Mouse (Mus musculus) hindbrain, embryonic 11.5 days (tissue): Measurements from ENCODE around the gene Mrvi1. TPM values are rescaled to one million over a fixed set of nuclear protein-coding genes. Genes with fewer than 3 reads are reported as not detected.

ENCODE experiments used
- ATAC-seq: fragments of 200-750 bp; cut with Nextera tagmentation; 2 replicates; pipeline ENCODE4 v1.8.0; 2017; ENCODE audit warnings: mild to moderate bottlenecking, moderate TSS enrichment, moderate library complexity; ENCODE audit not compliant: low FRiP score
- DNase-seq: peaks from one replicate; pipeline ENCODE4 v3.0.0-alpha.2; 2015; ENCODE audit warnings: low spot score
- H3K27ac ChIP-seq: fragments of 300-500 bp; sonication (generic); 2 replicates; pipeline ENCODE4 v1.5.1; 2014; ENCODE audit warnings: mild to moderate bottlenecking, low read depth, low read length
- H3K27me3 ChIP-seq: fragments of 300-500 bp; sonication (generic); 2 replicates; pipeline ENCODE4 v1.6.1; 2014; ENCODE audit warnings: mild to moderate bottlenecking, low read length, moderate library complexity, mixed read lengths; ENCODE audit not compliant: control insufficient read depth, insufficient read depth
- H3K36me3 ChIP-seq: fragments of 300-500 bp; sonication (generic); 2 replicates; pipeline ENCODE4 v1.6.1; 2014; ENCODE audit warnings: mild to moderate bottlenecking, low read length, moderate library complexity, mixed read lengths; ENCODE audit not compliant: control insufficient read depth, insufficient read depth
- H3K4me1 ChIP-seq: fragments of 300-500 bp; sonication (generic); replicated peaks from 2 replicates; pipeline ENCODE4 v1.6.1; 2014; ENCODE audit warnings: low read length, mixed read lengths; ENCODE audit not compliant: control insufficient read depth, insufficient read depth
- H3K4me2 ChIP-seq: fragments of 300-500 bp; sonication (generic); replicated peaks from 2 replicates; pipeline ENCODE4 v1.6.1; 2014; ENCODE audit warnings: mild to moderate bottlenecking, low read depth, low read length
- H3K4me3 ChIP-seq: fragments of 300-500 bp; sonication (generic); 2 replicates; pipeline ENCODE4 v1.5.1; 2014; ENCODE audit warnings: low read depth, low read length
- H3K9ac ChIP-seq: fragments of 300-500 bp; sonication (generic); 2 replicates; pipeline ENCODE4 v1.6.1; 2014; ENCODE audit warnings: low read depth, low read length
- H3K9me3 ChIP-seq: fragments of 300-500 bp; sonication (generic); 2 replicates; pipeline ENCODE4 v1.6.1; 2016; ENCODE audit warnings: low read length; ENCODE audit not compliant: control insufficient read depth
- whole genome bisulfite sequencing: fragments of 180-500 bp; shearing (Covaris S2); extraction: QIAGEN DNeasy Blood & Tissue Kit; methylation state at CpG from one replicate; pipeline ENCODE4 v1.1.7; 2014; 5-methylcytosine and 5-hydroxymethylcytosine counted together
- polyA plus RNA-seq: library from polyadenylated mRNA; unstranded; fragments of >200 nt; fragmentation: Nextera tagmentation; extraction: Ambion mirVana; gene quantifications from 2 replicates; pipeline ENCODE4 v1.2.1, GENCODE M21; 2014

Gene Mrvi1
- polyA plus RNA-seq, 1 experiment from 2014 or later, result 1.4 TPM

- Histone ChIP-seq H3K4me1 (no peaks in the 10 kb centered on the region), H3K4me3 (no peak overlapping the region), H3K27ac (no peak overlapping the region), H3K4me2 (no peak overlapping the region), H3K27me3 (no peaks in the 10 kb centered on the region), H3K36me3 (no peaks in the 10 kb centered on the region), H3K9ac (no peak overlapping the region), H3K9me3 (no peaks in the 10 kb centered on the region)
- ATAC-seq (no peak), DNase-seq (no peak)
These were observed 31.7 kb downstream of the Mrvi1 start for GRCm38 (mm10) chr7:110950621-110950925.

DNA sequence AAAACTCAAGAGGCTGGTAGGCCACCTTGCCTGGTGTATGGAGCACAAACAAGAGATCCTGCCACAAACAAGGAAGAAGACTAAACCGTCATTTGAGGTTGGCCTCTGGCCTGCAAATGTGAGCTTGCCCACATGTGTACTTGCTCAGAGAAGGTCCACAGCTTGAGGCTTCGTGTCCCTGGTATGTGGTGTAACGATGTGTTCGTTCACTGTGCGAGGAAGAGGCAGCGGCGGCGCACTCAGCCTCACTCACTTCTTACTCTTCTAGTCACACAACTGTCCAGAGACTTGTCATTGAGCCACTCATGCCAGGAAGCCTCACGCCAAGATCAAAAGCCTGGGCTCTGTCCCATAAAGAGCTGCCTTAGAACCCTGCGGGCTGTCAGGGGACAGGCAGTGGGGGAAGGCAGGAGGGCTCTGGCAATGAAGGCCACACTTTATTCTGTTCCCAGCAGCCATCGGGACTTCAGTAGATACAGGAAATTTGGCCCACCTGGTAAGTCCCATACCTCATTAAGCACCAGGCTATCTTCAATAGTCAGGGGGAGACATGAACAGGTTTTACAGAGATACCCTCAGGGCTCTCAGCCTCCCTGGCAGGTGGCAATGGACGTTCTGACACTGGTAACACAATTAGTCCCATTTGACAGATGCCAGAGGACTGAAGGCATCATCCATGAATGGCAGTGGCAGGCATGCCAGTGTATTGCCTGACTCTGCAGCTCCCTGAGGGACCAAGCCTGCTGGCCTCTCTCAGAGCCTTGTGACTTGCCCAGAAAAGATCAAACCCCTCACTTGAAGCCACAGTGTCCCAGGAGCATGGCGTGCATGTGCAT is 32.3 kb downstream of the Mrvi1 start:
- Histone ChIP-seq H3K27me3 (no peaks in the 10 kb centered on the region), H3K4me2 (no peak overlapping the region), H3K36me3 (no peaks in the 10 kb centered on the region), H3K9ac (no peak overlapping the region), H3K27ac (no peak overlapping the region), H3K4me3 (no peak overlapping the region), H3K4me1 (no peaks in the 10 kb centered on the region), H3K9me3 (no peaks in the 10 kb centered on the region)
- whole genome bisulfite sequencing, result 85% methylated on average over 13 of the region's 13 CpGs
- no peak for ATAC-seq
- DNase-seq, result no peak

GRCm38 (mm10) chr7:110948579-110948978 is 33.7 kb downstream of the Mrvi1 start:
- H3K27me3 ChIP-seq, result no peaks in the 10 kb centered on the region
- H3K4me2 ChIP-seq, result no peak overlapping the region
- H3K36me3 ChIP-seq, result no peaks in the 10 kb centered on the region
- no peaks in the 10 kb centered on the region for H3K9me3 ChIP-seq
- H3K4me3 ChIP-seq, result no peak overlapping the region
- DNase-seq (no peak), ATAC-seq (no peak)
- no peak overlapping the region for H3K27ac ChIP-seq
- no peak overlapping the region for H3K9ac ChIP-seq
- 88% methylated on average over 3 of the region's 3 CpGs for WGBS
- H3K4me1 ChIP-seq, result no peaks in the 10 kb centered on the region

DNA sequence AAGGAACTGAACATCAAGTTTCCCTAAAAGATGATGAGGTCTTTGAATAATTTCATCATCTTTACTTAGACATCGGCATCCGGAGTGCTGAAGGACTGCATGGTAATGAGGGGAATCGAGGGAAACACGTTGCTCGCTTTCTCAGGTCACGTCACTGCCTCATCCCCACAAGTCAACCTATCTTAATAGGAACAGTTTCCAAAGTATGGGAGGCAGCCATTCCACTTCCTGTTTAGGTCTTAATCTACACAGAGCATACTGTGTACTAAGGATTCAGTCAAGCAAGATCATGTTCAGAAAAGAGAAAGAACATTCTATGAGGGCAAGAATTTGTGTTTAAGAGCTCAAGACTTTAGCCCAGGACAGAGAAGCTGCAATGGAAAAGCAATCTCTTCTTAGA is 34.6 kb downstream of the Mrvi1 start:
- Histone ChIP-seq H3K4me2 (no peak overlapping the region), H3K4me3 (no peak overlapping the region), H3K9ac (no peak overlapping the region), H3K36me3 (no peaks in the 10 kb centered on the region), H3K27ac (no peak overlapping the region), H3K9me3 (no peaks in the 10 kb centered on the region), H3K4me1 (no peaks in the 10 kb centered on the region), H3K27me3 (no peaks in the 10 kb centered on the region)
- WGBS, result 95% methylated on average over 6 of the region's 6 CpGs
- ATAC-seq, result no peak
- no peak for DNase-seq

- 75% methylated on average over 6 of the region's 6 CpGs for WGBS
- DNase-seq, result peak; percentile 39
These were observed 35.5 kb downstream of the Mrvi1 start for GRCm38 (mm10) chr7:110946731-110947130.

GRCm38 (mm10) chr7:110944321-110944720 is 37.9 kb downstream of the Mrvi1 start:
- H3K4me2 ChIP-seq, result no peak overlapping the region
- no peak overlapping the region for H3K9ac ChIP-seq
- whole genome bisulfite sequencing, result 94% methylated on average over 5 of the region's 5 CpGs
- ATAC-seq (no peak), DNase-seq (no peak)
- H3K27ac ChIP-seq, result no peak overlapping the region
- no peaks in the 10 kb centered on the region for H3K4me1 ChIP-seq
- no peaks in the 10 kb centered on the region for H3K9me3 ChIP-seq
- H3K27me3 ChIP-seq, result no peaks in the 10 kb centered on the region
- H3K4me3 ChIP-seq, result no peak overlapping the region
- no peaks in the 10 kb centered on the region for H3K36me3 ChIP-seq

More at GRCm38 (mm10) chr7:110946731-110947130, 35.5 kb downstream of the Mrvi1 start:
- no peak overlapping the region for H3K9ac ChIP-seq
- no peak overlapping the region for H3K27ac ChIP-seq
- H3K4me3 ChIP-seq, result no peak overlapping the region
- no peaks in the 10 kb centered on the region for H3K36me3 ChIP-seq
- no peaks in the 10 kb centered on the region for H3K27me3 ChIP-seq
- H3K4me2 ChIP-seq, result no peak overlapping the region
- H3K9me3 ChIP-seq, result no peaks in the 10 kb centered on the region
- no peak for ATAC-seq
- H3K4me1 ChIP-seq, result no peaks in the 10 kb centered on the region

DNA sequence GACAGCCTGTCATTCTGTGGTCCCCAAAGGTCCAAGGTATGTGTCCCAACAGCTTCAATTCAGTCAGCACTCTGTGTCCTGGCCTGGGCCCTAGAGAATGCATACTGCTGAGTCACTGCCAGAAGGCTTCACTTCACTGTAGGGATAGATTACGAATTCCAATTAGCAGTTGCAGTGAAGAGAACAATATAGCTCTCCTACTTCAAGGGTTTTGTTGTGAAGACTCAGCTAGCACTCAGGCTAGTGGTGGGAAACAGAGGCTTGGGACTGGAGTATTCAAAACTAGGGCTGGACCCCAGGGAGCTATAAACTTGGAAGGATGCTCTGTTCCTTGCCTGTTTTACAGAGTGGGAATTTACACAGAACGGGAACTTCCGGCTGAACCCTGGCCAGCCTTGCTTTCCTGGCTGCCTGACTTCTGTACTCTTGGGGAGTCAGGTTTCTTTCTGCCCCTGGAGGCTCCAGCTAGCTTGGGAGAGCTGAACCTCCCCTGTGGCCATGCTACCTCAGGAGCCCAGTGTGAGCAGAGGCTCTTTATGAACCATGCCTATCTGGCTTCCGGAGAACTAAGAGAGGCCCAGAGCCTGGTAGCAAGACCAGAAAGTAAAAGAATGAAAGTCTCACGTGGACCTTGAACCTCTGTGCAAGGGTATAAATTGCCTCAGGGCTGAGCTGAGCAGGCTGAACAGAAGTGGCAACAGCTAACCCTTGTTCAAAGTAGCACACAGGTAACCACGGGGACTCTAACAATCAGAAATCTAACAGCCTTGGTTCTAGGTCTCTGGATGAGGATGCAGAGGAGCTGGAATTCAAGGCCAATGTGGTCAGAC is 40.3 kb downstream of the Mrvi1 start:
- no peak overlapping the region for H3K4me2 ChIP-seq
- ATAC-seq (no peak), DNase-seq (no peak)
- no peaks in the 10 kb centered on the region for H3K27me3 ChIP-seq
- H3K36me3 ChIP-seq, result no peaks in the 10 kb centered on the region
- H3K27ac ChIP-seq, result no peak overlapping the region
- H3K9me3 ChIP-seq, result no peaks in the 10 kb centered on the region
- H3K4me1 ChIP-seq, result no peaks in the 10 kb centered on the region
- H3K9ac ChIP-seq, result no peak overlapping the region
- 66% methylated on average over 6 of the region's 6 CpGs for WGBS
- no peak overlapping the region for H3K4me3 ChIP-seq

GRCm38 (mm10) chr7:110941116-110941521 is 41.1 kb downstream of the Mrvi1 start:
- no peak for DNase-seq
- H3K4me1 ChIP-seq, result no peaks in the 10 kb centered on the region
- no peak overlapping the region for H3K9ac ChIP-seq
- 89% methylated on average over 4 of the region's 4 CpGs for WGBS
- H3K27ac ChIP-seq, result no peak overlapping the region
- no peaks in the 10 kb centered on the region for H3K36me3 ChIP-seq
- ATAC-seq, result no peak
- H3K27me3 ChIP-seq, result no peaks in the 10 kb centered on the region
- H3K9me3 ChIP-seq, result no peaks in the 10 kb centered on the region
- H3K4me3 ChIP-seq, result no peak overlapping the region
- H3K4me2 ChIP-seq, result no peak overlapping the region
